Mouse (Mus musculus) megakaryocyte, embryonic 14.5 days (primary cell): ENCODE measurements around the gene Mgat5b.

Experiments used
- FLI1 ChIP-seq: IDR thresholded peaks from 2 replicates; pipeline ENCODE4 v1.6.1; 2012; ENCODE audit warnings: low read length, inconsistent platforms, mixed read lengths
- GATA1 ChIP-seq: IDR thresholded peaks from 3 replicates; pipeline ENCODE4 v1.6.1; 2012; ENCODE audit warnings: mixed read lengths, low read length, inconsistent platforms, borderline replicate concordance

GRCm38 (mm10) chr11:116871538-116871937 lies 47.1 kb upstream of the Mgat5b start:
- TF ChIP-seq GATA1: no peak
- no peak for TF ChIP-seq FLI1
